Mouse (Mus musculus) liver, embryonic 15.5 days (tissue): ENCODE measurements around the gene Crtc2. TPM values are rescaled to one million over a fixed set of nuclear protein-coding genes. Genes with fewer than 3 reads are reported as not detected.
A peak's percentile ranks its signal among the peaks of the same experiment; 100 is the strongest.
"Not testable (repeated sequence)": the region's sequence is repeated elsewhere in the genome, so short reads cannot be mapped to it uniquely, and the experiment has no call there.

ENCODE experiments used
- ATAC-seq: fragments of 200-750 bp; cut with Nextera tagmentation; 2 replicates; pipeline ENCODE4 v1.8.0; 2017; ENCODE audit warnings: moderate number of reproducible peaks, mild to moderate bottlenecking, moderate library complexity; ENCODE audit not compliant: insufficient read depth
- H3K27ac ChIP-seq: fragments of 300-500 bp; sonication (generic); replicated peaks from 2 replicates; pipeline ENCODE4 v1.5.1; 2015; ENCODE audit warnings: mild to moderate bottlenecking, inconsistent platforms
- H3K27me3 ChIP-seq: fragments of 300-500 bp; sonication (generic); 2 replicates; pipeline ENCODE4 v1.6.1; 2015; ENCODE audit warnings: mild to moderate bottlenecking, inconsistent platforms
- H3K36me3 ChIP-seq: fragments of 300-500 bp; sonication (generic); replicated peaks from 2 replicates; pipeline ENCODE4 v1.6.1; 2015; ENCODE audit warnings: moderate library complexity, mild to moderate bottlenecking, inconsistent platforms
- H3K4me1 ChIP-seq: fragments of 300-500 bp; sonication (generic); replicated peaks from 2 replicates; pipeline ENCODE4 v1.6.1; 2015; ENCODE audit warnings: inconsistent platforms
- H3K4me2 ChIP-seq: fragments of 300-500 bp; sonication (generic); 2 replicates; pipeline ENCODE4 v1.6.1; 2015; ENCODE audit warnings: moderate library complexity, mild to moderate bottlenecking, inconsistent platforms
- H3K4me3 ChIP-seq: fragments of 300-500 bp; sonication (generic); replicated peaks from 2 replicates; pipeline ENCODE4 v1.5.1; 2015; ENCODE audit warnings: mild to moderate bottlenecking, inconsistent platforms
- H3K9ac ChIP-seq: fragments of 300-500 bp; sonication (generic); 2 replicates; pipeline ENCODE4 v1.6.1; 2015; ENCODE audit warnings: moderate library complexity, mild to moderate bottlenecking, inconsistent platforms
- H3K9me3 ChIP-seq: fragments of 300-500 bp; sonication (generic); replicated peaks from 2 replicates; pipeline ENCODE4 v1.6.1; 2016; ENCODE audit warnings: inconsistent platforms
- WGBS: fragments of 180-500 bp; shearing (Covaris S2); methylation state at CpG from one replicate; pipeline ENCODE4 v1.1.7; 2015; ENCODE audit warnings: mixed read lengths; ENCODE audit not compliant: insufficient replicate concordance; 5-methylcytosine and 5-hydroxymethylcytosine counted together
- polyA plus RNA-seq: library from polyadenylated mRNA; unstranded; fragments of >200 nt; fragmentation: Nextera tagmentation; extraction: Ambion mirVana; gene quantifications from 2 replicates; pipeline ENCODE4 v1.2.1, GENCODE M21; 2015

The Crtc2 gene
- polyA plus RNA-seq, 1 experiment from 2014 or later, result 6.1 TPM

DNA sequence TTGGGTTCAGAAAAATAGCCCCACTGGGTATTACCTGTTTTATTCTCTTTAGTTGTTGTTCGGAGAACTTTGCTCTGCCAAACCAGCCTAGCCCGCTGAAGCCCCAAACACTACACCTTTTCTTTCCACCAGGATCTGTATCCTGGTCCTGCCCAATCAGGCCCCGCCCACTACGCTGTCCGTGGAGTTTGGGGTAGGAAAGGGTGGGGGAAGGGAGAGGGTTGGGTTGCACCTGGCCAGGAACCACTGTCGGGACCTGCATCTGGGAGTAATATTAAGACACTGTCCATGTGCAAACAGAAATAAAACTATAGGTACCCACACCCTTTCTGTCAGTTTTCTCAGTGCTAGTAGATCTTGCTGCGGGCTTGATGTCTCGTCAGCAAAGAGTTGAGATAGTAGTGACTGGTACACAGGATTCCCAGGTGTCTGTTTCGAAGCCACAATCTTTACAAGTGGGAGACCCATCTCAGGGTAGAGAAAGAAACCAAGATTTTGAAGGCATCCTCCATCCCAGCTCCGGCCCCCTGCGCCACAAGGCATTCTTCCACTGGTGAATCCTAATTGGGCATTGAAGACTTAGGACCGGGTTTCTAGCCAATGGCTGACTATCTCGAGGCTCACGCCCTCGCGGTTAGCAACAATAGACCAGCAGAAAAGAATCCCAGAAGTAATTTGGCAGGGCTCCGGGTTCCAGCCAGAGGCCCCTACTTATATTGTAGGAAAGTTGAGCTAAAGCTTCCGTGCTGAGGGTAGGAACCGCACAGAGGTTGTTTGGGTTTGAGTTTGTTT lies 10.8 kb upstream of the Crtc2 start, which contains the start of gene Creb3l4:
Gene Creb3l4, minus strand, starts transcription at position 529 of the 792 bp plus-strand sequence.
- H3K4me3 ChIP-seq, result peak within 1 kb of the TSS; percentile 26
- peaks cover 38% of the 10 kb centered on the region for H3K4me1 ChIP-seq
- no peak within 1 kb of the TSS for H3K9ac ChIP-seq
- 34% methylated on average over 19 of the region's 19 CpGs for WGBS
- no peaks in the 10 kb centered on the region; the same call in 1 of the 2 replicates for H3K27me3 ChIP-seq
- H3K4me2 ChIP-seq, result peak within 1 kb of the TSS; percentile 58
- no peak for ATAC-seq
- no peak within 1 kb of the TSS for H3K27ac ChIP-seq
- H3K36me3 ChIP-seq, result no peaks in the 10 kb centered on the region
- H3K9me3 ChIP-seq, result no peaks in the 10 kb centered on the region

DNA sequence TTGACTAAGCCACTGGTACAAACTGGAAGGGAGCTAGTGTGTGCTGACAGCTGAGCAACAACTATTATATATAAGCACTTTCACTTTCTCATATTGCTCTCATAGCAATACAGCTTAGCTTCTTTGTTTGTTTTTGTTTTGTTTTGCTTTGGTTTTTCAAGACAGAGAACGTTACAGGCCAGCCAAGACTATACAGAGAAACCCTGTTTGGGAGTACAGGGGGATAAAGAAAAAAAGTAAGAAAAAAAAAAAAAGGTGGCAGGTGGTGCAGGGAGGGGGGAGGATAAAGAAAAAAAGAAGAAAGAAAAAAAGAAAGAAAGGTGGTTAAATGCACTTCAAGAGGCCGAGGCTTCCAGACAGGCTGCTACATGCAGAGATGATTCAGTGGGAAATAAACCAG lies 8.6 kb upstream of the Crtc2 start:
- Histone ChIP-seq H3K4me1 (peaks cover 48% of the 10 kb centered on the region), H3K4me2 (no peak overlapping the region), H3K36me3 (peaks cover under 1% of the 10 kb centered on the region; the same call in 1 of the 2 replicates), H3K27me3 (no peaks in the 10 kb centered on the region; the same call in 1 of the 2 replicates), H3K9me3 (no peaks in the 10 kb centered on the region), H3K9ac (no peak overlapping the region), H3K4me3 (no peak overlapping the region), H3K27ac (no peak overlapping the region)
- ATAC-seq, result no peak
- 61% methylated on average over 2 of the region's 2 CpGs for WGBS

DNA sequence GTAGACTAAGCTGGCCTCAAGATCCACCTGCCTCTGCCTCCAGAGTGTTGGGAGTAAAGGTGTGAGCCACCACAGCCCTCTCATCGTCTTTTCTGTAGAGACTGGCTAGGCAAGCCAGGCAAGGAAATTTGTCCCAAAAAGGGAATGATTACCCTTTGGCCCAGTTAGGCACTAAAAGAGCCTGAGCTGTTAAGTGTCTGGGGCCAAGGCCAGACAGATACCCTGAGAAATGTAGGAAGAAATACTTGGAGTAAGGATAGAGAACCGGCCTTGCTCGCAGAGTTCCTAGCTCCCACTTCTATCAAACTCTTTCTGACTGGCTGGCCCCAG lies 6.4 kb upstream of the Crtc2 start:
- H3K4me2 ChIP-seq, result peak overlapping the region; percentile 94
- no peaks in the 10 kb centered on the region; the same call in 1 of the 2 replicates for H3K27me3 ChIP-seq
- WGBS, result 2% methylated on average over 3 of the region's 3 CpGs
- H3K4me3 ChIP-seq, result peak overlapping the region; percentile 71
- no peaks in the 10 kb centered on the region for H3K9me3 ChIP-seq
- peaks cover 15% of the 10 kb centered on the region for H3K36me3 ChIP-seq
- peaks cover 37% of the 10 kb centered on the region for H3K4me1 ChIP-seq
- peak overlapping the region; percentile 69 for H3K9ac ChIP-seq
- peak overlapping the region; percentile 79 for H3K27ac ChIP-seq
- ATAC-seq, result peak; percentile 27

DNA sequence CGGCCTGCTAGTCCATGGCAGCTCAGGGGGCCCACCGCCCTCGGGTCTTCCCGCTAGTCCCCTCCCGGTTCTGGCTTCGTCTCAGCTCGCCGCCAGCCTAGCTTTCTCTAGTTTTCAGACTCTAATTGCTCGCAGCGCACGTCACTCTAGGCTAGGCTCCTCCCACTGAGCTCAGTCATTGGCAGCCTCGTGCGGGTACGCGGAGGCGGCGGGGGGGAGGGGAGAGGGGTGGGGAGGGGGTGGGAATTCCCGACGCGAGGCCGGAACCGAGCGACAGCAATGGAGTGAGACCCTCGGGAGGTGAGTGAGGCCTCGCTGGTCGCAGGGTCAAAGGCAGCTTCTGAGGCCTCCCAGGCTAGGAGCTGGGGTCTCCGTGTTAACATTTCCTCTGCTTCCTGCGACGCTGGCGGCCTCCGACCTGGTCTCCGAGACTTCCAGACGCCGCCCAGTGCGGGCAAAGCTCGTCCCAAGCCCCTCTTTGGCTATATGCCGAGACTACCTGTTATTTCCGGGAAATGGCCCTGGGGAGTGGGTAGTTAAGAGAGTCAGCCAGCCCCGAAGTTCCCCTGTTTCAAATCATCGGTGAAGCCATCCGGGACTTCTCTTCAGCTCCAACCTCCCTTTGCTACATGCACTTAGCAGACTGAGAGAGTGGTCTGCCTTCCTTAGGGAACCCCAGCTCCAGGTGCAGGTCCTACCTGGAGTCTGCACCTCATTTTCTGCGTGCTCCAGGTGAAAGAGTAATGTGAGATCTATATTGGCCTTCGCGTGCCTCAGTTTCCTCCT lies 5.8 kb upstream of the Crtc2 start, which contains the start of gene Slc39a1:
Gene Slc39a1, plus strand, starts transcription at position 213 of the 786 bp plus-strand sequence.
- Histone ChIP-seq H3K9me3 (no peaks in the 10 kb centered on the region), H3K4me3 (peak within 1 kb of the TSS; percentile 71), H3K27ac (peak within 1 kb of the TSS; percentile 79), H3K27me3 (no peaks in the 10 kb centered on the region; the same call in 1 of the 2 replicates), H3K4me1 (peaks cover 31% of the 10 kb centered on the region), H3K4me2 (peak within 1 kb of the TSS; percentile 94), H3K9ac (peak within 1 kb of the TSS; percentile 69), H3K36me3 (peaks cover 15% of the 10 kb centered on the region)
- peak; percentile 88 for ATAC-seq
- under 1% methylated on average over 44 of the region's 44 CpGs for WGBS

GRCm38 (mm10) chr3:90248746-90249100 lies 5.2 kb upstream of the Crtc2 start:
- Histone ChIP-seq H3K9me3 (no peaks in the 10 kb centered on the region), H3K27me3 (no peaks in the 10 kb centered on the region; the same call in 1 of the 2 replicates), H3K4me1 (peaks cover 26% of the 10 kb centered on the region), H3K9ac (peak overlapping the region; percentile 69), H3K4me3 (peak overlapping the region; percentile 71), H3K4me2 (peak overlapping the region; percentile 94), H3K27ac (peak overlapping the region; percentile 79), H3K36me3 (peaks cover 15% of the 10 kb centered on the region)
- no peak for ATAC-seq
- under 1% methylated on average over 10 of the region's 10 CpGs for WGBS

DNA sequence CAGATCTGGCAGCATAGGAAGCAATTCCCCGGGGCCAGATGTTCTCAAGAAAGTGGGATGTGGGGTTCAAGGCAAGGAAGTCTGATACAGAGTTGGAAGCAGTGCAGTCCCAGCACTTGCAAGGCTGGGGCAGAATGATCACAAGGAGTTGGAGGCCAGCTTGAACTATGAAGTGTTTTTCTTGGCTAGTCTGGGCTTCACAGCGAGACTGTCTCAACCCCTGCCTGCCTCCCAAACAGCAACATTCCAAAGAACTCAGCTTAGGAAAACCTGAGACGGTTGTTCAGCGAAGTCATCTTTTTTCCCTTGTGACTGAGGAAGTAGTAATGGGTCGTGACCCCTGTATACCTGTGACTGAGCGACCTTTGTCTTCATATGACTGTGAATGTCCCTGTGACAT lies 3.2 kb upstream of the Crtc2 start:
- no peaks in the 10 kb centered on the region for H3K9me3 ChIP-seq
- H3K4me1 ChIP-seq, result peaks cover 39% of the 10 kb centered on the region
- peaks cover 15% of the 10 kb centered on the region for H3K36me3 ChIP-seq
- H3K27me3 ChIP-seq, result no peaks in the 10 kb centered on the region; the same call in 1 of the 2 replicates
- WGBS, result 75% methylated on average over 6 of the region's 6 CpGs
- ATAC-seq, result no peak
- H3K4me3 ChIP-seq, result no peak overlapping the region
- H3K27ac ChIP-seq, result no peak overlapping the region
- no peak overlapping the region for H3K9ac ChIP-seq
- H3K4me2 ChIP-seq, result no peak overlapping the region

DNA sequence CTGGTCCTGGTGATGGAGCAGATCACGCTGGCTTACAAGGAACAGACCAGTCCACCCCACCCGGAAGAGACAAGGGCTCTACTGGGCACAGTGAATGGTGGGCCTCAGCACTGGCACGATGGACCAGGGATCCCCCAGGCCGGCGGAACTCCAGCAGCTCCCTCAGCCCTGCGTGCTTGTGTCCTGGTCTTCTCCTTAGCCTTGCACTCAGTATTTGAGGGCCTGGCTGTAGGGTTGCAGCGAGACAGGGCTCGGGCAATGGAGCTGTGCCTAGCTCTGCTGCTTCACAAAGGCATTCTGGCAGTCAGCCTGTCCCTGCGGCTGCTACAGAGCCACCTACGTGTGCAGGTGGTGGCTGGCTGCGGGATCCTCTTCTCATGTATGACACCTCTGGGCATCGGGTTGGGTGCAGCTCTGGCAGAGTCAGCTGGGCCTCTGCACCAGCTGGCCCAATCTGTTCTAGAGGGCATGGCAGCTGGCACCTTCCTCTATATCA lies 2.2 kb upstream of the Crtc2 start:
- H3K4me2 ChIP-seq, H3K9me3 ChIP-seq, ATAC-seq, H3K9ac ChIP-seq, H3K27ac ChIP-seq, H3K27me3 ChIP-seq, H3K4me3 ChIP-seq: not testable (repeated sequence)
- 78% methylated on average over 10 of the region's 12 CpGs for WGBS
- H3K4me1 ChIP-seq, result peaks cover 42% of the 10 kb centered on the region
- peaks cover 15% of the 10 kb centered on the region for H3K36me3 ChIP-seq

- Histone ChIP-seq H3K36me3 (peaks cover 24% of the 10 kb centered on the region), H3K4me1 (peaks cover 42% of the 10 kb centered on the region)
- not testable (repeated sequence) for ATAC-seq, H3K27me3 ChIP-seq, H3K27ac ChIP-seq, H3K9ac ChIP-seq, H3K4me2 ChIP-seq, H3K4me3 ChIP-seq, H3K9me3 ChIP-seq
- WGBS, result 84% methylated on average over 2 of the region's 2 CpGs
These were observed 1.3 kb upstream of the Crtc2 start for GRCm38 (mm10) chr3:90252659-90253058.

DNA sequence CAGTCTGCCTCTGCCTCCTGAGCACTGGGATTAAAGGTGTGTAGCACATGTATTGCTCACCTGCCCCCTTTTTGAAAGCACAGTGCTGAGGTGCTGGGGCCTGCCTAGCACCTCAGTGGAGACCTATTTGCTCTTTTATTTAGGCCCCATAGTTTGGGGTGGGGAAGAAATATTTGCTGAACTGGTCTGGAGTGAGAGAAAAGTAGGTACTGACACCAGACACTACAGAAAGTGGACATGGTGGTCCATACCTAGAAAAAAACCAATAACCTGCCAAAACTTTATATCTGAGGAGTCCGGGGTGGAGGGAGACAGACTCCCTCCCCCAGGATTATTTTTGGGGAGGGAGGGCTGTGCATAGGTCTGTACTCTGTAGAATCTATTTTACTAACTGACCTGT lies 789 bp upstream of the Crtc2 start:
- Histone ChIP-seq H3K4me1 (peaks cover 37% of the 10 kb centered on the region), H3K36me3 (peaks cover 25% of the 10 kb centered on the region)
- H3K4me3 ChIP-seq, H3K27ac ChIP-seq, H3K9ac ChIP-seq, H3K4me2 ChIP-seq, H3K9me3 ChIP-seq, ATAC-seq, H3K27me3 ChIP-seq: not testable (repeated sequence)
- 57% methylated on average over 1 of the region's 1 CpGs for WGBS

DNA sequence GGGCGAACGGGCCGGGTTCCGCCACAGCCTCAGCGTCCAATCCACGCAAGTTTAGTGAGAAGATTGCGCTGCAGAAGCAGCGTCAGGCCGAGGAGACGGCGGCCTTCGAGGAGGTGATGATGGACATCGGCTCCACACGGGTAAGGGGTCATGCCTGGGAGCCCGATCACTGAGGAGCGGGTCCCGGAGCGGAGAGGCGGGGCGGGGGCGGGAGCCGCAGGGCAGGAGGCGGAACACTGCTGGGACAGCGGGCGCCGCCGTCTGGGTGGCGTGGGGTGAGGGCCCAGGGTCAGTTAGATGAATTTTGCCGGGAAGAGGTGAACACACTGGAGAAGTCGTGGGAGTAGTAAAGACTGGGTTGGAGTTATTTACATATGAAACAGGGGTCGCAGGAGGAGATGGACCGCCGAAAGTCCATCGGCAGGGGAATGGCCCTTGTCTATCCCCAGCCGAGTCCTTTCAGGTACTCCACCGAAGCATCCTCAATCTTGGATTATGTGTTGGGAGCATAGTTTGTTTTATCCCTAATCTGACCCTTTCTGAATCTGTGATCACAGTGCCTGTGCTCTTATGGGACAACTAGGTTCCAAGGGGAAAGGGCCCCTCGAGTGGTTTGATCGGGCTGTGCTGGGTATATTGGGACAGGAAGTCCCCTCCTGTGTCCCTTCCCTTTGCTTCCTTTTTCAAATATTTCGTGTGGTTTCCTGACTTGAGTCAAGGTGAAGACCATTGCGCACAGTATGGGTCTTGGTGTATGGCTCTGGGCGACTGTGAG lies 643 bp downstream of the Crtc2 start:
- WGBS, result under 1% methylated on average over 41 of the region's 41 CpGs
- H3K4me3 ChIP-seq, result peak overlapping the region; percentile 87
- peaks cover 29% of the 10 kb centered on the region for H3K4me1 ChIP-seq
- no peaks in the 10 kb centered on the region for H3K9me3 ChIP-seq
- H3K27me3 ChIP-seq, result no peaks in the 10 kb centered on the region
- peak overlapping the region; percentile 86 for H3K27ac ChIP-seq
- H3K4me2 ChIP-seq, result peak overlapping the region; percentile 86
- ATAC-seq, result peak; percentile 70
- H3K9ac ChIP-seq, result peak overlapping the region; percentile 82
- peaks cover 34% of the 10 kb centered on the region for H3K36me3 ChIP-seq
